Mouse (Mus musculus): ENCODE results near the gene Mrtfb.

DNA sequence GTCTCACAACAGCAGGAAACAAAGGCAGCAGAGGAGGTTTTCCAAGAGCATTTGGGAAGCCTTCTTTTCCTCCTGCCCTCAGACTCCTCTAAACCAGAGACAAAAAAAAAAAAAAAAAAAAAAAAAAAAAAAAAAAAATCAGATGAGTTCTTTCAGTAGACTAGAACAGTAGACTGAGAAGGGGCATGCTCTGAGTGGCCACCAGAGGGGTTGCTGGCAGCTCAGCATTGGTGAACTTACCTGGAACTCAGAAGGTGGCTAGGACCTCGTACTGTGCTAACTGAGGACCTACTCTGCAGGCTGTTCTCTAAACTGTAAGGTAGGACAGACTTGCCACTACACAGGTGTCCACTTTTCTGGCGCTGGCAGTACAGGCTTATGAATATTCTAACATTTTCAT is 179.3 kb downstream of the Mrtfb start:
- no peak for TF ChIP-seq CTCF (IDR thresholded peaks at IDR 0.05; ENCODE audit: borderline replicate concordance, insufficient read depth, low read depth, low read length)
- no peak for TF ChIP-seq POLR2A (IDR thresholded peaks at IDR 0.05; ENCODE audit: borderline replicate concordance, insufficient read depth, low read length)
